11 mouse cellular contexts compared by ENCODE assay signal in the genomic region with DNA sequence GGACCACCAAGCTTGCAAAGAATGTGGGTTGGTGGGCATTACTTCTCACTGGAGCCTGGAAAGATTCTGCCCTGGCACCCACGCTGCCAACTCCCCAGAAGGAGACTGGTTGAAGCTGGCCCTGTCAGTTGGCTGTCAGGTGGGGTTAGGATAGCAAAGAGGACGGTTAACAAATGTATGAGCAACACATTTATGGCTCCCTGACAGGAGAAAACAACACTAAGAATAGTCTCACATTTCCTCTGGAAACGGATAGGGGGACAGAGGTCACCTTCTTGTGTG.
DNase-seq lines count a peak whose midpoint lies in the region; ATAC-seq and TF ChIP-seq lines count a peak whose summit lies in the region.
"Had no signal": no experiment of that assay in that cellular context is flagged by ENCODE, and none has a peak within 500 bp of the region (broad histone marks: within the 10 kb centered on the region; RNA-seq: fewer than 3 reads in every experiment).

No protein-coding gene starts in this region.

- no peaks in the 10 kb centered on the region for H3K36me3 ChIP-seq in heart, adult 2 months (ENCODE audit: control insufficient read depth, insufficient read depth, low read length)
- no peaks in the 10 kb centered on the region for H3K36me3 ChIP-seq in intestine, embryonic 15.5 days
- H3K36me3 ChIP-seq in intestine, postnatal 0 days (ENCODE audit: control insufficient read depth, insufficient read depth) = no peaks in the 10 kb centered on the region
- no peaks in the 10 kb centered on the region for H3K36me3 ChIP-seq in midbrain, postnatal 0 days (ENCODE audit: insufficient read depth, low read length)
- no peaks in the 10 kb centered on the region for H3K36me3 ChIP-seq in midbrain, embryonic 11.5 days (ENCODE audit: control insufficient read depth, insufficient read depth, low read length)
- H3K36me3 ChIP-seq: embryonic facial prominence, embryonic 12.5 days; forebrain, embryonic 15.5 days; heart, embryonic 15.5 days had no signal

- no peak for DNase-seq in heart, adult 2 months
- no peak for DNase-seq in heart, postnatal 4 days
- DNase-seq in midbrain, postnatal 0 days (ENCODE audit: low spot score) = no peak
- no peak for DNase-seq in midbrain, embryonic 11.5 days (ENCODE audit: low spot score, missing footprints)
- no peak for DNase-seq in cerebellum, adult 9-10 months

- WGBS in heart, adult 2 months = 19% methylated on average over 3 of the region's 3 CpGs
- WGBS in intestine, embryonic 15.5 days = 28% methylated on average over 3 of the region's 3 CpGs
- 26% methylated on average over 3 of the region's 3 CpGs for WGBS in intestine, postnatal 0 days
- 35% methylated on average over 3 of the region's 3 CpGs for whole genome bisulfite sequencing in midbrain, postnatal 0 days
- WGBS in midbrain, embryonic 11.5 days = 34% methylated on average over 3 of the region's 3 CpGs

- no peak overlapping the region for H3K27ac ChIP-seq in heart, adult 2 months
- H3K27ac ChIP-seq in intestine, embryonic 15.5 days = no peak overlapping the region
- no peak overlapping the region for H3K27ac ChIP-seq in intestine, postnatal 0 days (ENCODE audit: low read depth, low read length)
- no peak overlapping the region for H3K27ac ChIP-seq in midbrain, postnatal 0 days (ENCODE audit: low read depth, low read length)
- no peak overlapping the region for H3K27ac ChIP-seq in midbrain, embryonic 11.5 days (ENCODE audit: low read depth, low read length)
- H3K27ac ChIP-seq: embryonic facial prominence, embryonic 12.5 days; forebrain, embryonic 15.5 days; left cerebral cortex, adult 2 months had no signal

- peaks cover 4% of the 10 kb centered on the region for H3K4me1 ChIP-seq in heart, adult 2 months (ENCODE audit: control insufficient read depth, insufficient read depth, low read length)
- H3K4me1 ChIP-seq in intestine, embryonic 15.5 days (replicated peaks) = 0 out of 2 replicates have a peak, but pooled peaks cover 2% of the 10 kb centered on the region
- no peaks in the 10 kb centered on the region for H3K4me1 ChIP-seq in intestine, postnatal 0 days (replicated peaks; ENCODE audit: control insufficient read depth, insufficient read depth, low read length)
- no peaks in the 10 kb centered on the region for H3K4me1 ChIP-seq in midbrain, postnatal 0 days (ENCODE audit: insufficient read depth, low read length)
- no peaks in the 10 kb centered on the region for H3K4me1 ChIP-seq in midbrain, embryonic 11.5 days (ENCODE audit: control insufficient read depth, insufficient read depth, low read length)
- H3K4me1 ChIP-seq: embryonic facial prominence, embryonic 12.5 days; forebrain, embryonic 15.5 days had no signal

- no peak for TF ChIP-seq EP300 in heart, adult 2 months (IDR thresholded peaks at IDR 0.05; ENCODE audit: insufficient read depth, low read depth, low read length)

- H3K79me2 ChIP-seq in heart, adult 2 months (replicated peaks; ENCODE audit: control insufficient read depth, insufficient read depth, low read length) = no peaks in the 10 kb centered on the region

- no peak for TF ChIP-seq POLR2A in heart, adult 2 months (IDR thresholded peaks at IDR 0.05; ENCODE audit: insufficient read depth, low read depth, low read length)

- no peak; the same call in 1 of the 2 replicates for TF ChIP-seq CTCF in heart, adult 2 months (IDR thresholded peaks at IDR 0.05)
- no peak for TF ChIP-seq CTCF in intestine, postnatal 0 days (IDR thresholded peaks at IDR 0.05; ENCODE audit: low read depth)
- TF ChIP-seq CTCF in midbrain, postnatal 0 days (IDR thresholded peaks at IDR 0.05) = no peak

- intact Hi-C loops in heart, adult 2 months (cut with DNase I) = loop anchor here (2.0 to 5.0 kb wide), 3 partner anchors 66 to 471 kb away; no protein-coding TSS in a partner anchor

- H3K9me3 ChIP-seq in intestine, embryonic 15.5 days = no peaks in the 10 kb centered on the region
- no peaks in the 10 kb centered on the region for H3K9me3 ChIP-seq in intestine, postnatal 0 days (ENCODE audit: control insufficient read depth)
- no peaks in the 10 kb centered on the region for H3K9me3 ChIP-seq in midbrain, postnatal 0 days (ENCODE audit: low read length)
- H3K9me3 ChIP-seq in midbrain, embryonic 11.5 days (ENCODE audit: control insufficient read depth, low read length) = no peaks in the 10 kb centered on the region
- H3K9me3 ChIP-seq: embryonic facial prominence, embryonic 12.5 days; forebrain, embryonic 15.5 days; heart, embryonic 15.5 days had no signal

- no peak overlapping the region for H3K4me2 ChIP-seq in intestine, embryonic 15.5 days (replicated peaks)
- H3K4me2 ChIP-seq in intestine, postnatal 0 days (replicated peaks; ENCODE audit: low read depth) = no peak overlapping the region
- H3K4me2 ChIP-seq in midbrain, postnatal 0 days (ENCODE audit: low read depth, low read length, poor library complexity, severe bottlenecking) = no peak overlapping the region
- no peak overlapping the region for H3K4me2 ChIP-seq in midbrain, embryonic 11.5 days
- H3K4me2 ChIP-seq: embryonic facial prominence, embryonic 12.5 days; forebrain, embryonic 15.5 days; heart, embryonic 15.5 days had no signal

- peak; percentile 34 for ATAC-seq in intestine, embryonic 15.5 days
- no peak for ATAC-seq in intestine, postnatal 0 days
- ATAC-seq in midbrain, postnatal 0 days (ENCODE audit: low FRiP score) = peak; percentile 20; the same call in 1 of the 2 replicates
- ATAC-seq in midbrain, embryonic 11.5 days (ENCODE audit: low FRiP score) = no peak

- H3K4me3 ChIP-seq in heart, adult 2 months = no peak overlapping the region
- H3K4me3 ChIP-seq in intestine, embryonic 15.5 days (replicated peaks) = no peak overlapping the region
- H3K4me3 ChIP-seq in intestine, postnatal 0 days (ENCODE audit: low read depth, low read length) = no peak overlapping the region
- no peak overlapping the region for H3K4me3 ChIP-seq in midbrain, postnatal 0 days (ENCODE audit: low read depth, low read length)
- no peak overlapping the region for H3K4me3 ChIP-seq in midbrain, embryonic 11.5 days (ENCODE audit: low read depth, low read length)
- H3K4me3 ChIP-seq: embryonic facial prominence, embryonic 12.5 days; forebrain, embryonic 15.5 days; heart, embryonic 15.5 days; left cerebral cortex, adult 2 months had no signal

- H3K27me3 ChIP-seq in heart, adult 2 months (ENCODE audit: control insufficient read depth, insufficient read depth, low read length) = no peaks in the 10 kb centered on the region
- H3K27me3 ChIP-seq in intestine, embryonic 15.5 days (replicated peaks) = no peaks in the 10 kb centered on the region
- H3K27me3 ChIP-seq in intestine, postnatal 0 days (replicated peaks; ENCODE audit: control insufficient read depth, insufficient read depth, low read length) = no peaks in the 10 kb centered on the region
- H3K27me3 ChIP-seq in midbrain, postnatal 0 days (ENCODE audit: insufficient read depth, low read length) = no peaks in the 10 kb centered on the region
- H3K27me3 ChIP-seq in midbrain, embryonic 11.5 days (ENCODE audit: control insufficient read depth, insufficient read depth, low read length) = peaks cover 4% of the 10 kb centered on the region; the same call in 1 of the 2 replicates
- H3K27me3 ChIP-seq: embryonic facial prominence, embryonic 12.5 days; forebrain, embryonic 15.5 days; heart, embryonic 15.5 days had no signal

- 0 out of 2 replicates have a peak overlapping the region, but pooled peaks have one; percentile 20 for H3K9ac ChIP-seq in heart, adult 2 months (ENCODE audit: low read depth, low read length)
- H3K9ac ChIP-seq in intestine, embryonic 15.5 days = no peak overlapping the region
- H3K9ac ChIP-seq in intestine, postnatal 0 days (ENCODE audit: low read depth, low read length) = no peak overlapping the region
- no peak overlapping the region for H3K9ac ChIP-seq in midbrain, postnatal 0 days (replicated peaks; ENCODE audit: low read length, poor library complexity, severe bottlenecking)
- H3K9ac ChIP-seq in midbrain, embryonic 11.5 days (ENCODE audit: low read length) = no peak overlapping the region
- H3K9ac ChIP-seq: embryonic facial prominence, embryonic 12.5 days; forebrain, embryonic 15.5 days; heart, embryonic 15.5 days had no signal

Comparison
In these comparisons a context has a peak if more than half of its experiments do, and no peak if none do; other contexts are left out.
1. ATAC-seq: peak in intestine, embryonic 15.5 days (single experiment) and midbrain, postnatal 0 days (single experiment); none in intestine, postnatal 0 days (single experiment) and midbrain, embryonic 11.5 days (single experiment).